Mouse (Mus musculus): ENCODE measurements at regions not wholly inside any gene's neighbourhood (a gene's known extent, or its start where the extent isn't known, plus 50 kb on each side); places are given as distances from the start of the nearest gene placed in this dataset.

- no peak for TF ChIP-seq EP300 (IDR thresholded peaks at IDR 0.05)
- TF ChIP-seq CTCF (IDR thresholded peaks at IDR 0.05), result no peak
Observed at GRCm38 (mm10) chr13:100975741-100976140, 142.5 kb upstream of the Slc30a5 start.
